Mouse (Mus musculus) forebrain, embryonic 11.5 days (tissue): Measurements from ENCODE around the gene Cyp4v3. TPM values are rescaled to one million over a fixed set of nuclear protein-coding genes. Genes with fewer than 3 reads are reported as not detected.

Experiments
- ATAC-seq: fragments of 200-750 bp; cut with Nextera tagmentation; replicated peaks from 2 replicates; pipeline ENCODE4 v1.8.0; 2017; ENCODE audit warnings: moderate TSS enrichment; ENCODE audit not compliant: low FRiP score
- DNase-seq: peaks from one replicate; pipeline ENCODE4 v3.0.0-alpha.2; 2017; ENCODE audit warnings: low spot score
- H3K27ac ChIP-seq: fragments of 300-500 bp; sonication (generic); 2 replicates; pipeline ENCODE4 v1.5.1; 2014; ENCODE audit warnings: low read depth, low read length
- H3K27me3 ChIP-seq: fragments of 300-500 bp; sonication (generic); 2 replicates; pipeline ENCODE4 v1.6.1; 2014; ENCODE audit warnings: mild to moderate bottlenecking, low read length, mixed read lengths; ENCODE audit not compliant: control insufficient read depth, insufficient read depth
- H3K36me3 ChIP-seq: fragments of 300-500 bp; sonication (generic); 2 replicates; pipeline ENCODE4 v1.6.1; 2014; ENCODE audit warnings: mild to moderate bottlenecking, low read length, moderate library complexity, mixed read lengths; ENCODE audit not compliant: control insufficient read depth, insufficient read depth
- H3K4me1 ChIP-seq: fragments of 300-500 bp; sonication (generic); replicated peaks from 2 replicates; pipeline ENCODE4 v1.6.1; 2014; ENCODE audit warnings: low read length, mixed read lengths; ENCODE audit not compliant: control insufficient read depth, insufficient read depth
- H3K4me2 ChIP-seq: fragments of 300-500 bp; sonication (generic); 2 replicates; pipeline ENCODE4 v1.6.1; 2014; ENCODE audit warnings: low read depth, mild to moderate bottlenecking, low read length, moderate library complexity, mixed read lengths; ENCODE audit not compliant: severe bottlenecking
- H3K4me3 ChIP-seq: fragments of 300-500 bp; sonication (generic); 2 replicates; pipeline ENCODE4 v1.5.1; 2014; ENCODE audit warnings: low read depth, low read length
- H3K9ac ChIP-seq: fragments of 300-500 bp; sonication (generic); 2 replicates; pipeline ENCODE4 v1.6.1; 2014; ENCODE audit warnings: low read length
- H3K9me3 ChIP-seq: fragments of 300-500 bp; sonication (generic); 2 replicates; pipeline ENCODE4 v1.6.1; 2016; ENCODE audit warnings: low read length, mixed read lengths; ENCODE audit not compliant: control insufficient read depth
- WGBS: fragments of 180-500 bp; shearing (Covaris S2); extraction: QIAGEN DNeasy Blood & Tissue Kit; methylation state at CpG from one replicate; pipeline ENCODE4 v1.1.7; 2014; 5-methylcytosine and 5-hydroxymethylcytosine counted together
- polyA plus RNA-seq: library from polyadenylated mRNA; unstranded; fragments of >200 nt; fragmentation: Nextera tagmentation; extraction: Ambion mirVana; gene quantifications from 2 replicates; pipeline ENCODE4 v1.2.1, GENCODE M21; 2014

Cyp4v3 gene
- polyA plus RNA-seq, 1 experiment from 2014 or later: 1.6 TPM

- no peaks in the 10 kb centered on the region for H3K4me1 ChIP-seq
- H3K4me3 ChIP-seq: no peak overlapping the region
- DNase-seq: no peak
- no peaks in the 10 kb centered on the region for H3K36me3 ChIP-seq
- no peak for ATAC-seq
- no peaks in the 10 kb centered on the region for H3K9me3 ChIP-seq
- H3K4me2 ChIP-seq: no peak overlapping the region
- no peaks in the 10 kb centered on the region for H3K27me3 ChIP-seq
- no peak overlapping the region for H3K27ac ChIP-seq
- 94% methylated on average over 4 of the region's 4 CpGs for WGBS
- H3K9ac ChIP-seq: no peak overlapping the region
Observed at GRCm38 (mm10) chr8:45267611-45268391, 65.2 kb downstream of the Cyp4v3 start.

DNA sequence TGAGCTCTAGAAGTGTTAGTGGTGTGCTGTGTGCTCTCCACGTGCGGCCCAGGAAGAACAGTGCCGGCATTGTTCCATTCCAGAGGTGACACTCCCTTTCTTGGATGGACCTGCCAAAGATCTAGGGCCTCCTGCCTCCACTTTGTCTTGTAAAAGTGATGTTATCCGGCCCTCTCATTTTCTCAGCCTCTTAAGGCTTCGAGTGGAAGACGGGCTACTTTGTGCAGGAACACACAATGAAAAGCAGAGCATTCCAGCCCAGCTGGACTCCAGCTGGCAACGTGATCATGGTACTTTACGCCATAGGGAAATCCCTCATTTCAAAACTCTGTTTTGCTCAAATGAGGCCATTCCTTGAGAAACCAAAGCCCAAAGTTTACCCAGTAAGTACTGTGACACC, 66.0 kb downstream of the Cyp4v3 start:
- no peak overlapping the region for H3K4me3 ChIP-seq
- no peak for ATAC-seq
- no peaks in the 10 kb centered on the region for H3K27me3 ChIP-seq
- H3K9me3 ChIP-seq: no peaks in the 10 kb centered on the region
- no peak overlapping the region for H3K9ac ChIP-seq
- no peaks in the 10 kb centered on the region for H3K4me1 ChIP-seq
- 58% methylated on average over 8 of the region's 8 CpGs for WGBS
- H3K4me2 ChIP-seq: no peak overlapping the region
- H3K36me3 ChIP-seq: no peaks in the 10 kb centered on the region
- DNase-seq: no peak
- H3K27ac ChIP-seq: no peak overlapping the region

DNA sequence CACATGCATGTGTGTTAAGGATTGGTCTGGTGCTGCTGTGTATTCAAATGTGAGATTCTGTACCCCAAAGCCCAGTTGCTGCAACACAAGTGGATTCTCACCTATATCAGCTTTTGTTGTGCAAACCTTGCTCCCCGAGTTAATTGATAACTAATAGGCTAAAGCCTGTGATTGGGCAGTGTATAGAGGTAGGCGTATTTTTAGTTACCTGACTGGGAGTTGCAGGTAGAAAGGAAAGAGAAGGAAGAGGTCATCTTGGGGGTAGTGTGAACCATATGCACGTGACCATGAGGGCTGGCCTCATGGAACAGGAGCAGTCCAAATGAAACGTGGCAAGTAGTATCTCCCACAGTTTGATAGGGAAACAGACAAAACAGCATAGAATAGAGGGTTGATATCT, 68.1 kb downstream of the Cyp4v3 start:
- Histone ChIP-seq H3K4me3 (no peak overlapping the region), H3K27ac (no peak overlapping the region), H3K4me2 (no peak overlapping the region), H3K36me3 (no peaks in the 10 kb centered on the region), H3K4me1 (no peaks in the 10 kb centered on the region), H3K9ac (no peak overlapping the region), H3K27me3 (no peaks in the 10 kb centered on the region), H3K9me3 (no peaks in the 10 kb centered on the region)
- ATAC-seq: no peak
- DNase-seq: no peak
- 92% methylated on average over 4 of the region's 4 CpGs for WGBS

GRCm38 (mm10) chr8:45262851-45263250, 70.2 kb downstream of the Cyp4v3 start:
- Histone ChIP-seq H3K27me3 (no peaks in the 10 kb centered on the region), H3K4me3 (no peak overlapping the region), H3K4me2 (no peak overlapping the region), H3K9me3 (no peaks in the 10 kb centered on the region), H3K36me3 (no peaks in the 10 kb centered on the region), H3K27ac (no peak overlapping the region), H3K9ac (no peak overlapping the region), H3K4me1 (no peaks in the 10 kb centered on the region)
- no peak for DNase-seq
- no peak for ATAC-seq
- WGBS: 84% methylated on average over 3 of the region's 3 CpGs

DNA sequence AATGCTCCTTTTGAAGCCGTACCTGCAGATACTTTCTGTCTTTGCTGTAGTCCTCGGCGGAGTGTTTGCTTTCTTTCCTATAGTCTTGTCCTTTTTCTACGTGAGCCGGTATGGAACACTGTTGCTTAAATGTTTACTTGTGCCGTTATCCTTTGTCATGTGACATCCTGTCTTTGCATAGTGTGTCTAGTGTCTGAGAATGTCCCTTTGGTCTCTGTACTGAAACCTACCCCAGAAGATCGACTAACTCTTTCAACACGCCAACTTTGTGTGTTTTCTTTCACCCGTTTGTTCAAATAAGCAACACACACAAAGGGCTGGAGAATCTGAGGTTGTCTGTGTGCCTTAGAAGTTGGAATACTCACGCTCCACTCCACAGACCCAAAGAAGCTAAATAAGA, 71.1 kb downstream of the Cyp4v3 start, which contains the start of gene F11:
TSS of gene F11 (minus strand) at position 112 of the 400 bp plus-strand sequence.
- no peaks in the 10 kb centered on the region for H3K9me3 ChIP-seq
- ATAC-seq: no peak
- no peak for DNase-seq
- no peaks in the 10 kb centered on the region for H3K27me3 ChIP-seq
- no peak within 1 kb of the TSS for H3K4me3 ChIP-seq
- no peak within 1 kb of the TSS for H3K4me2 ChIP-seq
- no peaks in the 10 kb centered on the region for H3K36me3 ChIP-seq
- 90% methylated on average over 10 of the region's 10 CpGs for WGBS
- no peak within 1 kb of the TSS for H3K9ac ChIP-seq
- H3K4me1 ChIP-seq: no peaks in the 10 kb centered on the region
- no peak within 1 kb of the TSS for H3K27ac ChIP-seq

DNA sequence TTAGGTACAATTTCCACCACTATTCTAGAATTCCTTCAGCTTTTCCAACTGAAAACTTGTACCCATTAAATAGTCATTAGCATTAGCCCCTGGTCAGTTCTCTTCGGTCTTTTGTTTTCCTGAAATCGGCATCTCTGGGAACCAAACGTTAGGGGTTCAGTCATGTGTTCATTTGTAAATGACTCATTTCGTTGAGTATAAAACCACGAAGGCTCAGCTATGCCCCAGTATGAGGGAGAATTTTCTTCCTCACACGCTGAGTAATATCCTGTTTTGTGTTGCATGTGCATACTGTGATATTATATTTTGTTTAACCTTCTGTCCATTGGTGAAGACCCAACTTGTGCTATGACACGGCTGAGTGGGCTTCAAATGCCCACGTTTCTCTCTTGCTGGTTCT, 74.6 kb downstream of the Cyp4v3 start:
- ATAC-seq: no peak
- no peak overlapping the region for H3K4me2 ChIP-seq
- WGBS: 79% methylated on average over 8 of the region's 8 CpGs

GRCm38 (mm10) chr8:45255040-45255439, 78.0 kb downstream of the Cyp4v3 start:
- 92% methylated on average over 12 of the region's 12 CpGs for WGBS
- no peaks in the 10 kb centered on the region for H3K36me3 ChIP-seq
- H3K27ac ChIP-seq: no peak overlapping the region
- H3K9ac ChIP-seq: no peak overlapping the region
- H3K27me3 ChIP-seq: no peaks in the 10 kb centered on the region
- ATAC-seq: no peak
- H3K4me2 ChIP-seq: no peak overlapping the region
- no peak overlapping the region for H3K4me3 ChIP-seq
- no peak for DNase-seq
- no peaks in the 10 kb centered on the region for H3K4me1 ChIP-seq
- H3K9me3 ChIP-seq: no peaks in the 10 kb centered on the region

More for the DNA sequence above, 74.6 kb downstream of the Cyp4v3 start:
- no peak overlapping the region for H3K4me3 ChIP-seq
- H3K4me1 ChIP-seq: no peaks in the 10 kb centered on the region
- H3K9me3 ChIP-seq: no peaks in the 10 kb centered on the region
- no peaks in the 10 kb centered on the region for H3K36me3 ChIP-seq
- no peak overlapping the region for H3K27ac ChIP-seq
- H3K9ac ChIP-seq: no peak overlapping the region
- DNase-seq: no peak
- no peaks in the 10 kb centered on the region for H3K27me3 ChIP-seq
